Comparison of ENCODE assay signal across 8 mouse cellular contexts in the genomic region with DNA sequence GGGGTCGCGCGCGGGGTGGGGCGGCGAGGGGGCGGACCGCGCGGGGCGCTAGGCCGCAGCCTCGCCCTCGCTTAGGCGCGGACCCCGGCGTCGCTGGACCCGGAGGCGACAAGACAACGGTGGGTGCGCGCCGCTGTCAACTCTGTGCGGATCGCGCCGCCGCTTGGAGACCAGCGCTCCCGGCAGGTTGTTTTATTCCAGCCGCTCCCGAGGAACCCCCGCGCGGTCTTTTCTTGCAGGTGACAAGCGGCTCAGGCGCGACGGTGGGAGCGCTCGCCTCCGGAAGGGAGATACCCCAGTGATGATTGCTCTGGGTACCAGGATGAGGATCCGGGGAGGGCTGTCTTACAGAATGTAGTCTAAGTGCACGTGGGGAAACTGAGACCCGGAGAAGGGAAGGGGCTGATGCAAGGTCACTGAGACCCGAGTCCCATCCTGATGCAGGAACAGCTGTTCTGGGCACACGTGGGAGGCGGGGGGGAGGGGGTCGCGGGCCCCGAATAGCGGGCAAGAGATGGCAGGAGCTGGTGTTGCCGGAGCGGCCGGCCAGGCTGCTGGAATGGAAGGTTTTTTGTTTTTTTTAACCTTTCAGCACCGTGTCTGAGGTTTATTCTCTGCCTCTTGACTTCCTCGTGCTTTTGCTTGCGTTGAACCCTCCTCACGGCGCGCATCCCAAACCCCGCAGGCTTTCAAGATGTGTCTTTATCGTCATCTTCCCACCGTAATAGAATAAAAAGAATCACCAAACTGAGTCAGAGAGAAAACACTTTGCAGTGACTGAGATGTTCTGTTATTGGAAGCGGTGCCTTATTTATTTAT. TPM values are rescaled to one million over a fixed set of nuclear protein-coding genes. Genes with fewer than 3 reads are reported as not detected.
DNase-seq lines count a peak whose midpoint lies in the region; ATAC-seq and TF ChIP-seq lines count a peak whose summit lies in the region.

No protein-coding gene starts in this region.

- peak overlapping the region; percentile 95 for H3K4me2 ChIP-seq in forebrain, embryonic 12.5 days

- DNase-seq in kidney, postnatal 4 days = peak; percentile 37 to 57
- DNase-seq in kidney, postnatal 14 days = no peak
- peak; percentile 71 for DNase-seq in R1 (ENCODE audit: low read depth, low spot score)
- DNase-seq in liver, adult 2 months (ENCODE audit: extremely low read depth, low read depth, low spot score) = no peak
- DNase-seq in retina, postnatal 7 days (ENCODE audit: low read depth, low spot score) = peak; percentile 13
- no peak for DNase-seq in urinary bladder, postnatal 25 days (ENCODE audit: low spot score)
- no peak for DNase-seq in lung, postnatal 10 days

- peak overlapping the region; percentile 67 for H3K27ac ChIP-seq in forebrain, embryonic 12.5 days
- H3K27ac ChIP-seq in liver, adult 2 months (replicated peaks; ENCODE audit: insufficient read depth, low read depth, low read length) = peak overlapping the region; percentile 33

- peaks cover 17% of the 10 kb centered on the region for H3K4me1 ChIP-seq in forebrain, embryonic 12.5 days
- peaks cover 24% of the 10 kb centered on the region for H3K4me1 ChIP-seq in liver, adult 2 months (ENCODE audit: control insufficient read depth, insufficient read depth, low read length)

- peak; percentile 77 for ATAC-seq in forebrain, embryonic 12.5 days (ENCODE audit: low FRiP score)

- under 1% methylated on average over 67 of the region's 67 CpGs for WGBS in forebrain, embryonic 12.5 days
- under 1% methylated on average over 67 of the region's 67 CpGs for WGBS in liver, adult 2 months

- H3K27me3 ChIP-seq in forebrain, embryonic 12.5 days = no peaks in the 10 kb centered on the region
- H3K27me3 ChIP-seq in liver, adult 2 months (ENCODE audit: control insufficient read depth, insufficient read depth, low read length) = no peaks in the 10 kb centered on the region

- peaks cover 35% of the 10 kb centered on the region for H3K79me2 ChIP-seq in liver, adult 2 months (ENCODE audit: control insufficient read depth, insufficient read depth, low read length)

- no peaks in the 10 kb centered on the region for H3K9me3 ChIP-seq in forebrain, embryonic 12.5 days

- peak overlapping the region; percentile 98 for H3K4me3 ChIP-seq in forebrain, embryonic 12.5 days (replicated peaks)
- H3K4me3 ChIP-seq in liver, adult 2 months (ENCODE audit: insufficient read depth, low read depth, low read length) = peak overlapping the region; percentile 90

- 0 out of 2 replicates have a peak, but pooled peaks cover 8% of the 10 kb centered on the region for H3K36me3 ChIP-seq in forebrain, embryonic 12.5 days (replicated peaks)
- H3K36me3 ChIP-seq in liver, adult 2 months (ENCODE audit: control insufficient read depth, insufficient read depth, low read length) = no peaks in the 10 kb centered on the region

- TF ChIP-seq POLR2A in liver, adult 2 months (IDR thresholded peaks at IDR 0.05; ENCODE audit: extremely low read depth, insufficient read depth, low read length) = no peak

- TF ChIP-seq CTCF in liver, adult 2 months (IDR thresholded peaks at IDR 0.05; ENCODE audit: low read depth, low read length) = no peak

- peak overlapping the region; percentile 92 for H3K9ac ChIP-seq in forebrain, embryonic 12.5 days
- peak overlapping the region; percentile 93 for H3K9ac ChIP-seq in liver, adult 2 months (ENCODE audit: low read depth, low read length)

RNA-seq across cellular contexts. Expression of a gene that starts 0.6 kb away (rescaled TPM):
- 49.3 and 51.4 TPM in 2 replicates for polyA plus RNA-seq in forebrain, embryonic 12.5 days (2016; fragmentation: Nextera tagmentation; extraction: Ambion mirVana)
- 8.6 and 8.9 TPM in 2 replicates for total RNA-seq in liver, adult 2 months (2014; rRNA removed)
- polyA plus RNA-seq in liver, adult 2 months (2012; rRNA removed) = 5.8 and 7.6 TPM in 2 replicates

RNA-seq across cellular contexts. Expression of a gene that starts 12.9 kb away (rescaled TPM):
- polyA plus RNA-seq in forebrain, embryonic 12.5 days (2016; fragmentation: Nextera tagmentation; extraction: Ambion mirVana) = 103 and 109 TPM in 2 replicates
- total RNA-seq in liver, adult 2 months (2014; rRNA removed) = 49.5 and 53.7 TPM in 2 replicates
- 53.2 and 67.0 TPM in 2 replicates for polyA plus RNA-seq in liver, adult 2 months (2012; rRNA removed)

RNA-seq across cellular contexts. Expression of a gene that starts 53.3 kb away (rescaled TPM):
- polyA plus RNA-seq in forebrain, embryonic 12.5 days (2016; fragmentation: Nextera tagmentation; extraction: Ambion mirVana) = 0.72 and 1.8 TPM in 2 replicates
- not detected in 2 replicates for total RNA-seq in liver, adult 2 months (2014; rRNA removed)
- polyA plus RNA-seq in liver, adult 2 months (2012; rRNA removed) = 0.20 and 0.21 TPM in 2 replicates

RNA-seq across cellular contexts. Expression of a gene that starts 54.0 kb away (rescaled TPM):
- 103 and 115 TPM in 2 replicates for polyA plus RNA-seq in forebrain, embryonic 12.5 days (2016; fragmentation: Nextera tagmentation; extraction: Ambion mirVana)
- total RNA-seq in liver, adult 2 months (2014; rRNA removed) = 21.9 and 30.0 TPM in 2 replicates
- 21.5 and 27.1 TPM in 2 replicates for polyA plus RNA-seq in liver, adult 2 months (2012; rRNA removed)

Comparison
In these comparisons a context has a peak if more than half of its experiments do, and no peak if none do; other contexts are left out.
1. DNase-seq: peak in kidney, postnatal 4 days (2 of 2), R1 (single experiment) and retina, postnatal 7 days (single experiment); none in kidney, postnatal 14 days (single experiment), liver, adult 2 months (single experiment), urinary bladder, postnatal 25 days (single experiment) and lung, postnatal 10 days (single experiment).